Mouse (Mus musculus): ENCODE measurements around the gene Klf8.

DNA sequence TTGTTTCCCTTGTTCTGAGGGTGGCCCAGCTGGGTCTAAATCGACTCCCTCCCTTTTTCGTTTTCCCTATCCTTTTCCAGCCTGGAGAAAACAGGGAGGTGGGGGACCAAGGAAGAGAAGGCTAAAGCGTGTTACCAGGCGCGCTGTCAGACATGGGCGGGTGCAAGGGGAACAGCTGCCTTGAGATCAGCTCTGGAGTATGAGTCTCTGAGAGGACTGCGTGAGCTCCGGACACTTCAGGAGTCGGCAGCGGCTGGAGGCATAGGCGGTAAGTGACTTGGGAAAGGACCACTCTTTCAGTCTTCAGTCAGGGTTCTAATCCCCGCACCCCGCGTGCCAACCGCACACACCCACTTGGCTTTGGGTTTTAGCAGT is 122.9 kb downstream of the Klf8 start:
- TF ChIP-seq CTCF (IDR thresholded peaks at IDR 0.05; ENCODE audit: control insufficient read depth, insufficient read depth, insufficient replicate concordance, low read depth, low read length) (no peak), POLR2A (IDR thresholded peaks at IDR 0.05; ENCODE audit: control insufficient read depth, low read depth, low read length) (no peak)
